Mouse (Mus musculus) retina, embryonic 14.5 days (tissue): Measurements from ENCODE around the gene Camkmt.
A peak's percentile ranks its signal among the peaks of the same experiment; 100 is the strongest.

ENCODE experiments used
- DNase-seq: peaks from one replicate; pipeline ENCODE4 v3.0.0-alpha.2; 2015; ENCODE audit warnings: low spot score

Camkmt gene

GRCm38 (mm10) chr17:85090120-85091099, at the start of gene Camkmt, which contains the start of gene Prepl:
Gene Camkmt (plus strand): TSS chr17:85090552.
Gene Prepl (minus strand): TSS chr17:85090241.
- DNase-seq = peak; percentile 98

- no peak for DNase-seq
These were observed 49.4 kb upstream of the Camkmt start for GRCm38 (mm10) chr17:85040913-85041312.

GRCm38 (mm10) chr17:85042419-85042818, 47.9 kb upstream of the Camkmt start:
- DNase-seq = no peak

GRCm38 (mm10) chr17:85043404-85043816, 46.9 kb upstream of the Camkmt start:
- DNase-seq = no peak

GRCm38 (mm10) chr17:85044466-85044865, 45.9 kb upstream of the Camkmt start:
- DNase-seq = no peak

- no peak for DNase-seq
These were observed 45.2 kb upstream of the Camkmt start for GRCm38 (mm10) chr17:85045160-85045559.

- DNase-seq = no peak
These were observed 42.0 kb upstream of the Camkmt start for GRCm38 (mm10) chr17:85048379-85048778.

GRCm38 (mm10) chr17:85058276-85058675, 32.1 kb upstream of the Camkmt start:
- no peak for DNase-seq

GRCm38 (mm10) chr17:85059136-85059535, 31.2 kb upstream of the Camkmt start:
- no peak for DNase-seq

GRCm38 (mm10) chr17:85063560-85063959, 26.8 kb upstream of the Camkmt start:
- no peak for DNase-seq

GRCm38 (mm10) chr17:85067331-85067730, 23.0 kb upstream of the Camkmt start:
- DNase-seq = no peak

GRCm38 (mm10) chr17:85070658-85071057, 19.7 kb upstream of the Camkmt start:
- no peak for DNase-seq

GRCm38 (mm10) chr17:85071088-85071775, 19.1 kb upstream of the Camkmt start:
- no peak for DNase-seq

- DNase-seq = peak; percentile 29
These were observed 18.0 kb upstream of the Camkmt start for GRCm38 (mm10) chr17:85072383-85072782.

GRCm38 (mm10) chr17:85073214-85073613, 17.1 kb upstream of the Camkmt start:
- no peak for DNase-seq

GRCm38 (mm10) chr17:85074083-85074482, 16.3 kb upstream of the Camkmt start:
- DNase-seq = no peak

GRCm38 (mm10) chr17:85079276-85079675, 11.1 kb upstream of the Camkmt start:
- DNase-seq = no peak

- DNase-seq = no peak
These were observed 9.6 kb upstream of the Camkmt start for GRCm38 (mm10) chr17:85080781-85081180.

GRCm38 (mm10) chr17:85085335-85085734, 5.0 kb upstream of the Camkmt start:
- no peak for DNase-seq

- DNase-seq = no peak
These were observed 3.9 kb upstream of the Camkmt start for GRCm38 (mm10) chr17:85086501-85086900.

- DNase-seq = no peak
These were observed 2.8 kb upstream of the Camkmt start for GRCm38 (mm10) chr17:85087591-85087990.

GRCm38 (mm10) chr17:85088401-85088800, 2.0 kb upstream of the Camkmt start:
- no peak for DNase-seq

GRCm38 (mm10) chr17:85089011-85089410, 1.3 kb upstream of the Camkmt start:
- DNase-seq = peak; percentile 25
